Mouse (Mus musculus) limb, embryonic 14.5 days (tissue): ENCODE results near the gene Copa. TPM values are rescaled to one million over a fixed set of nuclear protein-coding genes. Genes with fewer than 3 reads are reported as not detected.
A peak's percentile ranks its signal among the peaks of the same experiment; 100 is the strongest.

Experiments
- ATAC-seq: fragments of 200-750 bp; cut with Nextera tagmentation; 2 replicates; pipeline ENCODE4 v1.8.0; 2017; ENCODE audit warnings: low read depth, moderate number of reproducible peaks, moderate TSS enrichment; ENCODE audit not compliant: low FRiP score
- DNase-seq: peaks from one replicate; pipeline ENCODE4 v3.0.0-alpha.2; 2015; ENCODE audit warnings: low spot score
- H3K27ac ChIP-seq: fragments of 300-500 bp; sonication (generic); replicated peaks from 2 replicates; pipeline ENCODE4 v1.5.1; 2014; ENCODE audit warnings: low read depth, mild to moderate bottlenecking, low read length, moderate library complexity, mixed read lengths
- H3K27me3 ChIP-seq: fragments of 300-500 bp; sonication (generic); 2 replicates; pipeline ENCODE4 v1.6.1; 2014; ENCODE audit warnings: low read length, mixed read lengths; ENCODE audit not compliant: control insufficient read depth, insufficient read depth
- H3K36me3 ChIP-seq: fragments of 300-500 bp; sonication (generic); 2 replicates; pipeline ENCODE4 v1.6.1; 2014; ENCODE audit warnings: mild to moderate bottlenecking, low read length, moderate library complexity, mixed read lengths; ENCODE audit not compliant: control insufficient read depth, insufficient read depth
- H3K4me1 ChIP-seq: fragments of 300-500 bp; sonication (generic); 2 replicates; pipeline ENCODE4 v1.6.1; 2014; ENCODE audit warnings: antibody characterized with exemption, low read length, mixed read lengths; ENCODE audit not compliant: control insufficient read depth, insufficient read depth
- H3K4me2 ChIP-seq: fragments of 300-500 bp; sonication (generic); replicated peaks from 2 replicates; pipeline ENCODE4 v1.6.1; 2014; ENCODE audit warnings: low read depth, mild to moderate bottlenecking, low read length, moderate library complexity; ENCODE audit not compliant: severe bottlenecking
- H3K4me3 ChIP-seq: fragments of 300-500 bp; sonication (generic); replicated peaks from 2 replicates; pipeline ENCODE4 v1.5.1; 2014; ENCODE audit warnings: low read length
- H3K9ac ChIP-seq: fragments of 300-500 bp; sonication (generic); 2 replicates; pipeline ENCODE4 v1.6.1; 2014; ENCODE audit warnings: mild to moderate bottlenecking, low read depth, low read length, moderate library complexity; ENCODE audit not compliant: severe bottlenecking
- H3K9me3 ChIP-seq: fragments of 300-500 bp; sonication (generic); 2 replicates; pipeline ENCODE4 v1.6.1; 2016; ENCODE audit warnings: low read length; ENCODE audit not compliant: control insufficient read depth
- POLR2A ChIP-seq: fragments of 200-500 bp; IDR thresholded peaks from 2 replicates; pipeline ENCODE4 v1.8.0; 2012; ENCODE audit warnings: inconsistent platforms, mild to moderate bottlenecking, moderate library complexity, borderline replicate concordance; ENCODE audit not compliant: insufficient read depth, insufficient read length; ENCODE audit errors: extremely low read depth
- WGBS: fragments of 180-500 bp; shearing (Covaris S2); extraction: QIAGEN DNeasy Blood & Tissue Kit; methylation state at CpG from one replicate; pipeline ENCODE4 v1.1.7; 2014; 5-methylcytosine and 5-hydroxymethylcytosine counted together
- polyA plus RNA-seq, 2 experiments: library from polyadenylated mRNA; depleted of rRNA in 1 of 2; stranded (reverse) in 1 of 2; unstranded in 1 of 2; fragments of >200 nt; fragmentation: Nextera tagmentation in 1 of 2; extraction: Ambion mirVana in 1 of 2; gene quantifications; 2 replicates each; pipeline versions ENCODE4 v1.2.1 to v1.2.3; 2012 to 2014

Gene Copa
- 187 and 191 TPM in 2 replicates for polyA plus RNA-seq (2012; rRNA removed)
- polyA plus RNA-seq (2014; fragmentation: Nextera tagmentation; extraction: Ambion mirVana) = 230 and 247 TPM in 2 replicates

DNA sequence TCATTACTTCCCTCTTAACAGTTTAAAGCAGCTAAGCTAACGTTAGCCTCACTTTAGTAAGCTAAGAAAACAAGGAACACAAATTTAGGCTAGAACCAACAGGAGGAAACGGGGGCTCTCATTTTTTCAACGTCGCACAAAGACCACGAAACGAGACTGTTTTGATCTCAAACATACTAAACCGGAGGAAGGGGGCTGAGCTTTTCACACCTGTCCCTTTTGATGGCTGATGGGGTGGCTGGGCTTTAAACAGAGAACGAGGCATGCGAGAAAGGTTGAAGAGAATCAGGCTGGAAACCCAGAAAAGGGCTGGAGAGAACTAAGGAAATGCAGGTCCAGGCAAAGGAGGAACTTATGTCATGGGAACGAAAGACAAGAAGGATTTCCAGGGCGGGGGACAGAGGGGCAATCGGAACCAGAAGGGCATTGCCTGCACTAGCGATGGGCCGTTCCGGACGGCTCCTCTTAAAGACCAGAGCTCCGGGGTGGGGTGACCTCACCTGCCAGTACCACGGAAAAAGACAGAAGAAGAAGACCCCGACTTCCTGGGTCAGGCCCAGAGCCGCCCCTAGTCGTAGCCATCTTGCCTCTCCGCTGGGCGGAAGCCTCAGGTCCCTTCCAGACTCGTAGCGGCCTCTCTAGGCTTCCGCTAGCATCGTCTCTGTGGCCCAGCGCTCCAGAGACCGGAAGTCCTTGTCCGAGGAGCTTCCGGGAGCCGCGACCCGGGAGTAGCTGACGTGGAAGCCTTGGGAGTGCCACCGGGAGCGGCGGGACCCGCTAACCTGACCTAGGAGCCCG is at the start of gene Copa, which contains the start of gene Ncstn:
Copa (plus strand) TSS at position 429 of the 798 bp plus-strand sequence.
Ncstn (minus strand) TSS at position 695 of the 798 bp plus-strand sequence.
- peak; percentile 62; the same call in 1 of the 2 replicates for TF ChIP-seq POLR2A
- peaks cover 28% of the 10 kb centered on the region for H3K36me3 ChIP-seq
- peak within 1 kb of the TSS; percentile 81 for H3K9ac ChIP-seq
- 3% methylated on average over 37 of the region's 40 CpGs for WGBS
- peak within 1 kb of the TSS; percentile 93 for H3K4me3 ChIP-seq
- no peaks in the 10 kb centered on the region for H3K9me3 ChIP-seq
- H3K4me1 ChIP-seq = peaks cover 14% of the 10 kb centered on the region
- ATAC-seq = peak; percentile 97
- peak within 1 kb of the TSS; percentile 82 for H3K27ac ChIP-seq
- H3K4me2 ChIP-seq = peak within 1 kb of the TSS; percentile 58
- no peaks in the 10 kb centered on the region for H3K27me3 ChIP-seq
- peak; percentile 97 for DNase-seq

DNA sequence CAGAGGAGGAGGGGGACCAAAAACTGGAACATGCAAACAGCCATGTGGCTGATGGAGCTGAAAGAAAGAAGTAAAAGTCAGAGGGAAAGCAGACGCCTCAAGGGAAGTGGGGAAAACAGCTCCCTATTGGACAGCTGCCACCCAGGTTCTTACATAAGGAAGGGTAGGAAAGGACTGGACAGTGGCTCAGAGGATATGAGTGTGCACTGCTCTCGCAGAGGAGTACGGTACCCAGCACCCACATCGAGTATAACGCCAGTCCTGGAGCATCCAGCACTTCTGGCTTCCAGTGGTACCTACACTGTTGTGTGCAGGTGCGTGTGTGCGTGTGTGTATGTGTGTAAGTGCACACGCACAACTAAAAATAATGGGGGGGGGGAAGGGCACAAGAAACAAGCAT is 35.9 kb upstream of the Copa start:
- H3K9ac ChIP-seq = no peak overlapping the region
- H3K36me3 ChIP-seq = no peaks in the 10 kb centered on the region
- DNase-seq = no peak
- H3K4me3 ChIP-seq = no peak overlapping the region
- H3K9me3 ChIP-seq = no peaks in the 10 kb centered on the region
- no peaks in the 10 kb centered on the region for H3K27me3 ChIP-seq
- 67% methylated on average over 8 of the region's 8 CpGs for WGBS
- no peak overlapping the region for H3K27ac ChIP-seq
- no peak for ATAC-seq
- peaks cover 3% of the 10 kb centered on the region for H3K4me1 ChIP-seq
- no peak overlapping the region for H3K4me2 ChIP-seq
- no peak for TF ChIP-seq POLR2A

DNA sequence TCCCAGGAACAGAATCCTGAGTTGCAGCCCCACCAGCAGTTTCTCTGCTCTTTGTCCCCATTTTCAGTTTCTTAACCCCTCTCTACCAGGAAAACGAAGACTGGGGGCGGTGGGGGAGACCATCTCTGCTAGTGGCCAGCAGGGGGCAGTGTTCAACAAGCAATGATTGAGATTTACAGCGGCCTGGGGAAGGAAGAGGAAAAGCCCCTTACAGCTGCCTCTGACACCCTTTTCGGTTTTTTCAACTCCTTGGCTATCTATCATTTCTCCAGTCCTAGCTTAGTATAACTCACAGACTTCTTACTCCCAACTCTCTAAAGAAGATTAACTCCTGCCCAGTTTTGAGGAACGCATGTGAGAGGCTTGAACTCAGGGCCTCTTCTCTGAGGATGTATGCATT is 35.4 kb upstream of the Copa start:
- H3K36me3 ChIP-seq = no peaks in the 10 kb centered on the region
- H3K9me3 ChIP-seq = no peaks in the 10 kb centered on the region
- TF ChIP-seq POLR2A = no peak
- no peak overlapping the region for H3K9ac ChIP-seq
- WGBS = 11% methylated on average over 5 of the region's 5 CpGs
- ATAC-seq (peak; percentile 42; the same call in 1 of the 2 replicates), DNase-seq (peak; percentile 89)
- no peak overlapping the region for H3K4me3 ChIP-seq
- H3K27ac ChIP-seq = no peak overlapping the region
- peaks cover 1% of the 10 kb centered on the region for H3K27me3 ChIP-seq
- no peak overlapping the region for H3K4me2 ChIP-seq
- peaks cover 3% of the 10 kb centered on the region for H3K4me1 ChIP-seq

DNA sequence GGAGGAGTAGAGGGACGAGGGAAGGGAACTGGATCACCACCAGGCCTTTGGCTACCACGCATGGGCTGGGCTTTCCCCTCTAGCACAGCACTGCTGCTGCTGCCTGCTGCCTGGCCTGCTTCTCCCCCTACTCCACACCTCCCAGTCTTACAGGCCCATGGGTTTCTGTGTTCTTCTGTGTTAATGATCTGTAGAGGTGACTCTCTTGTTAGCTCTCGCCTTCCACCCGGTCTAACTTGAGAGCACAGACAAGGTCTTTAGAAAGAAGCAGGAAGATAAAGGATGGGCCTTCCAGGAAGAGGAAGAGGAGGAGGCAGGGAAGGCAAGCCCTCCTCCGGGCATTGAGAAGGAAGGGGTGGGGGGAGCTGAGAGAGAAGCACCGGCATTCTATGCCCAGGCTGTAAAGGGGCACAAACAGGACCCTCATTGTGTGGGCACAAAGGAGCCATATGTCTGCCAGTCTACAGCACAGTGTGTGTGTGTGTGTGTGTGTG is 34.0 kb upstream of the Copa start:
- WGBS = 28% methylated on average over 5 of the region's 6 CpGs
- Histone ChIP-seq H3K4me1 (peaks cover 5% of the 10 kb centered on the region), H3K9me3 (no peaks in the 10 kb centered on the region), H3K9ac (0 out of 2 replicates have a peak overlapping the region, but pooled peaks have one; percentile 16), H3K4me3 (no peak overlapping the region), H3K4me2 (0 out of 2 replicates have a peak overlapping the region, but pooled peaks have one; percentile 13), H3K27me3 (peaks cover 14% of the 10 kb centered on the region), H3K36me3 (no peaks in the 10 kb centered on the region), H3K27ac (peak overlapping the region; percentile 5; the same call in 1 of the 2 replicates)
- no peak for TF ChIP-seq POLR2A
- no peak for DNase-seq
- ATAC-seq = peak; percentile 30; the same call in 1 of the 2 replicates

DNA sequence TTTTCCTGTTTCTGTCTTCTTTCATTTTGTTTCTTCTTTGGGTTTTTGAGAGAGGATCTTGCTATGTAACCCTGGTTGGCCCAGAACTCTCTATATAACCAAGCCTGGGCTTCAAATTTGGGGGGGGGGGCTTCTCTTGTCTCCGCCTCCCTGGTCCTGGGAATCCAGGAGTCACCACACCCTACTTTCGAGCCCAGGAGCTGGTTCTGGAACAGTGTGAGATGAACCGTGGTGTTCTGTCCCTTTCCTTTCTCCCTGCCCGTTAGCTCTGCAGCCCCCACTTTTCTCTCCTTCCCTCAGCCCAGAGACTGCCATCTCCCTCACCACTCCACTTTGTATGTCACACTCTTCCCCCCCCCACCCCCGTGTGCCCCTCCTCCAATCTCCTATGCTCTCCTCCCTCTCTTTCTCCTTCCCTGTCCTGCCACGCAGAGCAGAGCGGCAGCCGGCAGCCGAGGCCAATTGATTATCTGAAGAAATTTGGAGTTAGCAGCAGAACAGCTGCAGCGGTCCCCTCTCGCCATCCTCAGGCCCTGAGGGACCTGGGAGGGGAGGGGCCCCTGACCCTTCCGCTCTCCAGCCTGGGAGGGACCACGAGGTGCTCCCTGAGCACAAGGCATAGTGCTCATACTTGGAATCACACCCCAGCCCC is 33.1 kb upstream of the Copa start:
- 25% methylated on average over 13 of the region's 13 CpGs for WGBS
- no peak overlapping the region for H3K4me2 ChIP-seq
- H3K9me3 ChIP-seq = no peaks in the 10 kb centered on the region
- peaks cover 24% of the 10 kb centered on the region for H3K27me3 ChIP-seq
- no peak for TF ChIP-seq POLR2A
- H3K27ac ChIP-seq = no peak overlapping the region
- DNase-seq (no peak), ATAC-seq (peak; percentile 50; the same call in 1 of the 2 replicates)
- H3K4me1 ChIP-seq = peaks cover 11% of the 10 kb centered on the region
- no peak overlapping the region for H3K4me3 ChIP-seq
- H3K9ac ChIP-seq = no peak overlapping the region; the same call in 1 of the 2 replicates
- no peaks in the 10 kb centered on the region for H3K36me3 ChIP-seq
